In the genomic region with DNA sequence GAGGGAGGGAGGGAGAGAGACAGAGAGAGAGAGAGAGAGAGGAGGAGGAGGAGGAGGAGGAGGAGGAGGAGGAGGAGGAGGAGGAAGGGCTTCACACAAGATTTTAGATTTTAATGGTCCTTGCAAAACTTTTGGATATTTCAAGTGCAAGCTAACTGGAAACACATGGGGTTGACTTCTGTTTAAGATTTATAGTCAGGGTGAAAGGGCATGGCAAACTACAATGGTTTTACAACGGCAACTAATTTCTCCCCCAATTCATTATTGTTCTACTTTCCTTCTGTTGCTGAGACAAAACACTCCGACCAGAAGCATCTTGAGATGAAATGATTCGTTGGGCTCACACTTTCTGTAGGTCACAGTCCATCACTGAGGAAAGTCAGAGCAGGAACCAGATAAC, we compare ENCODE assay signal across 27 mouse cellular contexts.
DNase-seq lines count a peak whose midpoint lies in the region; ATAC-seq lines count a peak whose summit lies in the region.
"Had no signal": no experiment of that assay in that cellular context is flagged by ENCODE, and none has a peak within 500 bp of the region (broad histone marks: within the 10 kb centered on the region; RNA-seq: fewer than 3 reads in every experiment).

No protein-coding gene starts in this region.

- H3K27ac ChIP-seq in hindbrain, embryonic 14.5 days = no peak overlapping the region
- H3K27ac ChIP-seq: embryonic facial prominence, embryonic 10.5 days; embryonic facial prominence, embryonic 13.5 days; forebrain, embryonic 12.5 days; forebrain, embryonic 15.5 days; heart, adult 2 months; hindbrain, embryonic 12.5 days had no signal

- no peak overlapping the region for H3K9ac ChIP-seq in hindbrain, embryonic 14.5 days
- H3K9ac ChIP-seq: embryonic facial prominence, embryonic 13.5 days; forebrain, embryonic 12.5 days; forebrain, embryonic 15.5 days; hindbrain, embryonic 12.5 days had no signal

- ATAC-seq in hindbrain, embryonic 14.5 days (ENCODE audit: low FRiP score) = no peak
- ATAC-seq: forebrain, embryonic 15.5 days; hindbrain, embryonic 16.5 days; inflammation-experienced regulatory T-cells, adult 6 months; intestine, embryonic 16.5 days had no signal

- H3K4me1 ChIP-seq in hindbrain, embryonic 14.5 days (replicated peaks; ENCODE audit: control insufficient read depth, insufficient read depth, low read length) = no peaks in the 10 kb centered on the region
- H3K4me1 ChIP-seq: embryonic facial prominence, embryonic 10.5 days; embryonic facial prominence, embryonic 13.5 days; forebrain, embryonic 12.5 days; forebrain, embryonic 15.5 days; hindbrain, embryonic 12.5 days had no signal

- whole genome bisulfite sequencing in hindbrain, embryonic 14.5 days = 50% methylated on average over 3 of the region's 3 CpGs

- H3K27me3 ChIP-seq in hindbrain, embryonic 14.5 days (ENCODE audit: control insufficient read depth, insufficient read depth, low read length) = no peaks in the 10 kb centered on the region
- H3K27me3 ChIP-seq: CH12.LX; embryonic facial prominence, embryonic 13.5 days; forebrain, embryonic 12.5 days; forebrain, embryonic 15.5 days; hindbrain, embryonic 12.5 days had no signal

- no peak overlapping the region for H3K4me2 ChIP-seq in hindbrain, embryonic 14.5 days (replicated peaks)
- H3K4me2 ChIP-seq: embryonic facial prominence, embryonic 13.5 days; forebrain, embryonic 12.5 days; forebrain, embryonic 15.5 days; heart, embryonic 11.5 days; hindbrain, embryonic 12.5 days had no signal

- no peaks in the 10 kb centered on the region for H3K9me3 ChIP-seq in hindbrain, embryonic 14.5 days (ENCODE audit: control insufficient read depth, low read length)
- H3K9me3 ChIP-seq: embryonic facial prominence, embryonic 10.5 days; embryonic facial prominence, embryonic 13.5 days; forebrain, embryonic 12.5 days; forebrain, embryonic 15.5 days; G1E; hindbrain, embryonic 12.5 days had no signal

- no peak overlapping the region for H3K4me3 ChIP-seq in hindbrain, embryonic 14.5 days (replicated peaks; ENCODE audit: low read length)
- H3K4me3 ChIP-seq: embryonic facial prominence, embryonic 10.5 days; embryonic facial prominence, embryonic 13.5 days; erythroblast, embryonic 14.5 days; forebrain, embryonic 12.5 days; forebrain, embryonic 15.5 days; heart, adult 2 months; hindbrain, embryonic 12.5 days had no signal

- DNase-seq in embryo, embryonic 10.5 days (ENCODE audit: low spot score) = peak; percentile 37
- no peak for DNase-seq in embryo, embryonic 11 days
- peak; percentile 31 for DNase-seq in 3T3-L1 (ENCODE audit: low read depth, low spot score)
- peak; percentile 27 for DNase-seq in forelimb bud, embryonic 11.5 days (ENCODE audit: low read depth, low spot score)
- no peak for DNase-seq in thymus, postnatal 36 days
- no peak for DNase-seq in hindbrain, embryonic 14.5 days (ENCODE audit: low spot score)
- DNase-seq: adrenal gland, postnatal 10 days; adrenal gland, postnatal 36 days; B cell, adult 2 months; cerebellum, adult 18-20 months; cerebellum, adult 9-10 months; cerebellum, postnatal 14 days; gastrocnemius, postnatal 10 days; gastrocnemius, postnatal 36 days; heart, adult 2 months had no signal

- H3K36me3 ChIP-seq in hindbrain, embryonic 14.5 days (replicated peaks; ENCODE audit: control insufficient read depth, insufficient read depth) = no peaks in the 10 kb centered on the region
- H3K36me3 ChIP-seq: embryonic facial prominence, embryonic 10.5 days; embryonic facial prominence, embryonic 13.5 days; forebrain, embryonic 12.5 days; forebrain, embryonic 15.5 days; G1E; hindbrain, embryonic 12.5 days had no signal

Comparison
In these comparisons a context has a peak if more than half of its experiments do, and no peak if none do; other contexts are left out.
1. DNase-seq: peak in embryo, embryonic 10.5 days (single experiment), 3T3-L1 (single experiment) and forelimb bud, embryonic 11.5 days (single experiment); none in embryo, embryonic 11 days (single experiment), thymus, postnatal 36 days (0 of 2) and hindbrain, embryonic 14.5 days (single experiment).